Mouse (Mus musculus) heart, postnatal 36 days (tissue): ENCODE measurements around the gene Stub1. TPM values are rescaled to one million over a fixed set of nuclear protein-coding genes. Genes with fewer than 3 reads are reported as not detected.
A peak's percentile ranks its signal among the peaks of the same experiment; 100 is the strongest.
"Not testable (repeated sequence)": the region's sequence is repeated elsewhere in the genome, so short reads cannot be mapped to it uniquely, and the experiment has no call there.

Experiments
- DNase-seq, 2 experiments: peaks; one replicate each; pipeline ENCODE4 v3.0.0; 2021 to 2022
- intact Hi-C: fragments of 180-260 bp; cut with DNase I; formaldehyde crosslinking; loops from one replicate; pipeline ENCODE4 v1.15.1; 2025
- total RNA-seq, 2 experiments: library from RNA; stranded (reverse); gene quantifications; 2 replicates each; pipeline ENCODE4 v1.2.3; 2021

Stub1 gene
- 100 to 1,000 TPM; 111 to 116 TPM for total RNA-seq

- intact Hi-C loops: no loop called here
- peak in 1 of 2 experiments; percentile 90 for DNase-seq
Observed at GRCm38 (mm10) chr17:25833291-25833663, at the start of gene Stub1. Gene Stub1, minus strand, starts transcription at chr17:25833404.

GRCm38 (mm10) chr17:25882306-25882705, 49.1 kb upstream of the Stub1 start:
- no peak for DNase-seq
- intact Hi-C loops: no loop called here

GRCm38 (mm10) chr17:25881691-25882090, 48.5 kb upstream of the Stub1 start:
- DNase-seq: no peak
- intact Hi-C loops: no loop called here

GRCm38 (mm10) chr17:25880913-25881641, 47.9 kb upstream of the Stub1 start:
- intact Hi-C loops: no loop called here

DNA sequence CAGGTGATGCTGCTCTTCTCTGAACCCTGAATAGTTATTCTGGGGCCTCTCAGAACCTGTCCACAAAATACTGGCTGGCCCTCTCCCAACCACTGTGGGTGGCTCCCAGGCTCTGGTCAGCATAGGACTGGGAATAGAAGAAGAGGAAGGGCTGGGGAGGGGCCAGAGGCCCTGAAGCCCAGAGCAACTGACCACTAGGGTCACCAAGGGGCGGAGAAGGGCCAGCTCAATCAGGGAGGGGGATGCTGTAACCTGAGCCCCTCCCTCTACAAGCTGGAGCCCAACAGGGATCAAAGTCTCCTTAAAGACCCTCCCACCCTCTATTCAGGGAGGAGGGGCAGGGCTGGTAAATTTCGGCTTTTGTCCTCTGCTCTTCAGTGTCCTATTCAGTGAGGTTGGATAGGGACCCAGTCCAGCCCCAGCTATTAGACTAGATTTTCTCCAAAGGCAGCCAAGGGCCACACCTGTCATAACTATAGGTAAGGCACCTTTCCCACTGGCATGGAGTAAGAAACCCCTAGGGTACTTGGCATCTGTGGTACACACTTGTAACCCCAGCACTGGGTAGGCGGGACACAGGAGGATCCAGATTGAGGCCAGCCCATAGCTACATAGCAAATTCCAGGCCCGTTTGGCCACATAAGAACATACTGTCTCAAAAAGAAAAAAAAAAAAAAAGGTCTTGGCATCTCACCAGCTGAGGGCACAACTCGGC, 47.1 kb upstream of the Stub1 start, which contains the start of gene Wfikkn1:
TSS of gene Wfikkn1 (minus strand) at position 663 of the 715 bp plus-strand sequence.
- no peak for DNase-seq
- intact Hi-C loops: no loop called here

More at GRCm38 (mm10) chr17:25880913-25881641, 47.9 kb upstream of the Stub1 start:
- DNase-seq: no peak

GRCm38 (mm10) chr17:25879750-25880149, 46.5 kb upstream of the Stub1 start:
- no peak for DNase-seq
- intact Hi-C loops: no loop called here

- intact Hi-C loops: no loop called here
- no peak for DNase-seq
Observed at GRCm38 (mm10) chr17:25879261-25879660, 46.1 kb upstream of the Stub1 start.

DNA sequence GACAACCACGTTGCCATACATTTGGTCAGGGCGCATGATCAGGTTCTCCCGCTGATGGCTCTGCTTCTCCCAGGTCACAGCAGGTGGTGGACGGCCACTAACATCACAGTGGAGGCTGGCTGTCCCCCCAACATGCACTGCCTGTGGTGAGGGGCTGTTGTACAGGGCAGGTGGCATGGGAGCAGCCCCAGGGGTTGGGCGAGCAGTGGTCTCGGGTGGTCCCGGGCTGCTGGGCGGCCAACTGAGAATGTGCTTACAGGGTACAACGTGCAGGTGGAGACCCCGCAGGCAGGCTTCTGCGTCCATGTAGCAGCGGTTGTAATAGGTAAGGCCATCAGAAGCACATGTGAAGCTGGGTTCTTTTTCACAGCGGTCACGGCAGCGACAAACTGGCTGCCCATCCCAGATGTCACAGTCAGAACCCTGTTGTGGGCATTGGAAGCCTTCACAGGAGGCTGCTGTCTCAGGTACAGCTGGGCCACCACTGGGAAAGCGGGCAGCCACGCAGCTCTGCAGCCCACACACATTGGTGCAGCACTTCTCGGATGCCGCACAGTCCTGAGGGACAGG, 45.5 kb upstream of the Stub1 start:
- intact Hi-C loops: no loop called here
- no peak for DNase-seq

DNA sequence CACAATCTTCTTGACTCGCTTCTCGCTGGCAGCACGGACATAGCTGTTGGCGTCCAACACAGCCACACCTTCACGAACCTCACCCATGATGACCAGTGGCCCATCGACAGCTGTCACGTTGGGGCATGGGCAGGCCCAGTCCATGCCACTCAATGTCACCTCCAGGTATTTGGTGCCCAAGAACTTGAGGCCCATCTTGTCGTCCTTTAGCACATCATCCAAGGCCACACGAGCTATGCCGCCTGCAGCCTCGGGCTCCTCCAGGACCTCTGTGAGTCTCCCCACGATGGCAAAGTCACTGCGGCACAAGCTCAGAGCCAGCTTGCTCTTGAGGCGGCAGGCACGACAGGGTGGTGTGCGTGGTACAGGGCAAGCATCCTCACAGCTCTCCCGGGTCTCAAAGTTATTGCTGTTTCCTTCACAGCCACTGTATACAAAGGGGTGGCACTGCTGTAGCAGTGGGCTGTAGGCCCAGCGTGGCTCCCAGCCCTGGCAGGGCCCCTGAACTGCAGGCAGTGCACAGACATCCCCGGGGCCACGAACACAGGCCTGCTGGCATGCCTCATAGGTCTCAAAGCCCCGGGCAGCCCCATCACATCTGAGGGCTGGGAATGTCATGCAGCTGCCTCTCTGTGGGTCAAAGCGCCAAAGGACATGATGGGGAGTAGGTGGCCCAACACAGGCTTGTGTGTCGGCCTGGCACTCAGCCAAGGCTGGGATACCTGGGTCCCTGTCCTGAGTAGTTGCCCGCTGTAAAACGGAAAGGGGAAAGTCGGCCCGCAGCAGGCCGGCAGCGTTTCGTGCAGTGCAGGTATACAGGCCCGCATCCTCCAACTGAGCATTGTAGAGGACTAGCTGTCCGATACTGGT, 44.8 kb upstream of the Stub1 start:
- DNase-seq: no peak
- intact Hi-C loops: no loop called here

GRCm38 (mm10) chr17:25877025-25877424, 43.8 kb upstream of the Stub1 start:
- no peak for DNase-seq
- intact Hi-C loops: no loop called here

GRCm38 (mm10) chr17:25876347-25876915, 43.2 kb upstream of the Stub1 start:
- intact Hi-C loops: no loop called here
- no peak for DNase-seq

- DNase-seq: peak; percentile 84 to 88
- intact Hi-C loops: no loop called here
Observed at GRCm38 (mm10) chr17:25875171-25876136, 42.2 kb upstream of the Stub1 start.

GRCm38 (mm10) chr17:25874721-25875170, 41.5 kb upstream of the Stub1 start, which contains the start of gene Mettl26:
Gene Mettl26, plus strand, starts transcription at chr17:25875074.
- DNase-seq: peak; percentile 97 to 99
- intact Hi-C loops: no loop called here

DNA sequence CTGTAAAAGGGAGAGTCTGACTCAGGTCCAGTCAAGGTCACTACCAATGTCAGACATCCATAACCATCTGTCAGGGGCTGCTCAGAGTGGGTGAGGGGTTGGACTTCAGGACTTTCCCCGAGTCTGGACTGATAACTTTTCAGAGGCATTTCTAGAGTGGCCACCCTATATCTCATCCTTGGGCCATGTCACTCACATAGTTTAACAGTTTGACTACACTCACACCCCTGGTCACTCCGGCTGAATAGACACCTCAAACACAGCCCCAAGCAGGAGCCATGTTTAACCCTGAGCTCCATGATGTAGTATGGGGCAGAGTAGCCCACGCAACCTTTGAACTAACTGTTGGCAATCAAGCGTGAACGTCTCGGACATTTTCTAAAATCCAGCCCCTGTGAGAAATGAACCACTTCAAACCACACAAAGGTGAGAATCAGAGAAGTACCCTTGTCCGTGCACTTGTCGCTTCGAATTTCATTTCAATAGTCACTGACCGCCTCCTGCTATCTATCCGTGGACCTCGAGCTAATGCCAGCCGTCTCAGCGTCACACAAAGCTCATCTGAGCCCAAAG, 41.0 kb upstream of the Stub1 start:
- DNase-seq: no peak
- intact Hi-C loops: no loop called here

DNA sequence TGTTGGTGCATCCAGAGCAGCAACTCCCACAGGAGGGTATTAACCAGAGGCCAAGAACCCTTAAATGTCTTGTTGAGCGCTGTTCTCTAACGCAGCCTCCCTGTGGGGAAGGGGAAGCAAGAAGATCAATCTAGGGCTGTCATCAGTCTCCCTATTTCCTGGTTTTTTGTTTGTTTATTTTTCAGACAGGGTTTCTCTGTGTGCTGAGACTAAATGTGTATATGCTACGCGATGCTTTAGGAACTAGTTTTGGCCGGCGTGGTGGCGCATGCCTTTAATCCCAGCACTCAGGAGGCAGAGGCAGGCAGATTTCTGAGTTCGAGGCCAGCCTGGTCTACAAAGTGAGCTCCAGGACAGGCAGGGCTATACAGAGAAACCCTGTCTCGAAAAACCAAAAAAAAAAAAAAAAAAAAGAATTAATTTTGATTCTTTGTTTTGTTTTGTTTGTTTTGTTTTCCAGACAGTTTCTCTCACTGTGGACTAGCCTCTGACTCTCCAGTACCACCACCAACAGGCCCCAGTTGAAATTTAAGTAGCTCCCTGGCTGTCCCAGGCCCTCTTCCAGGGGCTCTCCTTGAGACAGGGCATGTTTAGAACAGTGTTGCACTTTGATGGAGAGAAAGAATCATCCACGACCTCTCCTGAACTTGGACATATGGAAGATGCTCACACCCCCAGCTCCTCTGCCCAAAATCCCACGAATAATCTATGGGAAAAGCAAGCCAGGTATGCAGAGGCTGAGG, 40.4 kb upstream of the Stub1 start:
- intact Hi-C loops: no loop called here
- DNase-seq: no peak

GRCm38 (mm10) chr17:25872676-25873075, 39.5 kb upstream of the Stub1 start:
- no peak for DNase-seq
- intact Hi-C loops: no loop called here

DNA sequence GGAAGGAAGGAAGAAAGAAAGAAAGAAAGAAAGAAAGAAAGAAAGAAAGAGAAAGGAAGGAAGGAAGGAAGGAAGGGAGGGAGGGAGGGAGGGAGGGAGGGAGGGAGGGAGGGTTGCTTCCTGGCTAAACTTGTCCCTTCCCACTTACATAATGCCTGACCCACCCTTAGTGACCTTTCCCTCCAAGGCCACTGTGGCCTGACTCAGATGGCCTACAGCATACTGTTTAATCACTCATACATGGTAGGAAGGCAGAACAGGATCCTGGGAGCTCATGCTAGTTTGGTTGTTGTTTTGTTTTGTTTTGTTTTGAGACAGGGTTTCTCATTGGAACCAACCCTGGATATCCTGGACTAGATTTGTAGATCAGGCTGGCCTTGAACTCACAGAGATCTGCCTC, 38.4 kb upstream of the Stub1 start:
- DNase-seq, intact Hi-C loops: not testable (repeated sequence)

DNA sequence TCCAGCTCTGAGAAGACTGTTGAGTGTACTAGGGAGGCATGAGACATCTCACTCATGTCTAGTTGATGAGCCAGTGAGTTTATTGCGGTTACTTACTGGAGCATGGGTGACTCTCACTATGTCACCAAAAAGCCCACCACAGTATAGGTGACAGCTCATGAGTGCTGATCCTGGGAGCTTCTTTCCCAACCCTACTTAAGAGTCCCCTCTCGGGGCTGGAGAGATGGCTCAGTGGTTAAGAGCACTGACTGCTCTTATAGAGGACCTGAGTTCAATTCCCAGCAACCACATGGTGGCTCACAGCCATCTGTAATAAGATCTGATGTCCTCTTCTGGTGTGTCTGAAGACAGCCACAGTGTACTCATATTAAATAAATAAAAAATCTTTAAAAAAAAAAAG, 36.8 kb upstream of the Stub1 start:
- intact Hi-C loops: loop anchor here (2.0 kb wide), 1 partner anchor 25 kb away; the partner anchor contains the start of gene Rhot2
- DNase-seq: no peak
